Mouse (Mus musculus): ENCODE measurements at regions not wholly inside any gene's neighbourhood (a gene's known extent, or its start where the extent isn't known, plus 50 kb on each side); places are given as distances from the start of the nearest gene placed in this dataset.

- TF ChIP-seq POLR2A (IDR thresholded peaks at IDR 0.05; ENCODE audit: low read depth, low read length) (no peak), CTCF (conservative IDR thresholded peaks at IDR 0.05; ENCODE audit: insufficient read depth, insufficient read length, low read depth, low read length) (no peak)
Measured at GRCm38 (mm10) chr6:31285064-31285463, 113.5 kb upstream of the Mkln1 start.

Measured in kidney, adult 2 months (tissue).